Comparison of ENCODE assay signal across 12 mouse cellular contexts in genomic region chr4:45506613-45507012, GRCm38 (mm10). TPM values are rescaled to one million over a fixed set of nuclear protein-coding genes. Genes with fewer than 3 reads are reported as not detected.
DNase-seq lines count a peak whose midpoint lies in the region; ATAC-seq and TF ChIP-seq lines count a peak whose summit lies in the region.
"Had no signal": no experiment of that assay in that cellular context is flagged by ENCODE, and none has a peak within 500 bp of the region (broad histone marks: within the 10 kb centered on the region; RNA-seq: fewer than 3 reads in every experiment).

No protein-coding gene starts in this region.

- TF ChIP-seq CTCF in kidney, adult 2 months (conservative IDR thresholded peaks at IDR 0.05; ENCODE audit: insufficient read depth, insufficient read length, low read depth, low read length): no peak

- H3K4me1 ChIP-seq in forebrain, embryonic 10.5 days: peaks cover 77% of the 10 kb centered on the region
- H3K4me1 ChIP-seq in forebrain, embryonic 15.5 days: peaks cover 57% of the 10 kb centered on the region
- peaks cover 80% of the 10 kb centered on the region for H3K4me1 ChIP-seq in kidney, adult 2 months (ENCODE audit: control insufficient read depth, insufficient read depth, low read length)
- H3K4me1 ChIP-seq in embryonic facial prominence, embryonic 11.5 days (ENCODE audit: control insufficient read depth, insufficient read depth, low read length): peaks cover 29% of the 10 kb centered on the region
- peaks cover 64% of the 10 kb centered on the region for H3K4me1 ChIP-seq in lung, embryonic 16.5 days (replicated peaks; ENCODE audit: control insufficient read depth, insufficient read depth, low read length)
- H3K4me1 ChIP-seq in hindbrain, embryonic 14.5 days (replicated peaks; ENCODE audit: control insufficient read depth, insufficient read depth, low read length): peaks cover 27% of the 10 kb centered on the region

- no peaks in the 10 kb centered on the region; the same call in 1 of the 2 replicates for H3K36me3 ChIP-seq in forebrain, embryonic 10.5 days (replicated peaks)
- no peaks in the 10 kb centered on the region for H3K36me3 ChIP-seq in forebrain, embryonic 15.5 days
- H3K36me3 ChIP-seq in kidney, adult 2 months (ENCODE audit: control insufficient read depth, insufficient read depth, low read length): no peaks in the 10 kb centered on the region
- no peaks in the 10 kb centered on the region for H3K36me3 ChIP-seq in embryonic facial prominence, embryonic 11.5 days (replicated peaks; ENCODE audit: control insufficient read depth, insufficient read depth, low read depth, low read length)
- H3K36me3 ChIP-seq in lung, embryonic 16.5 days (ENCODE audit: control insufficient read depth, insufficient read depth, low read length): no peaks in the 10 kb centered on the region
- H3K36me3 ChIP-seq in hindbrain, embryonic 14.5 days (replicated peaks; ENCODE audit: control insufficient read depth, insufficient read depth): no peaks in the 10 kb centered on the region

- no peaks in the 10 kb centered on the region for H3K9me3 ChIP-seq in forebrain, embryonic 10.5 days
- H3K9me3 ChIP-seq in forebrain, embryonic 15.5 days: no peaks in the 10 kb centered on the region
- H3K9me3 ChIP-seq in embryonic facial prominence, embryonic 11.5 days (replicated peaks; ENCODE audit: control insufficient read depth, low read length): no peaks in the 10 kb centered on the region
- no peaks in the 10 kb centered on the region for H3K9me3 ChIP-seq in lung, embryonic 16.5 days (ENCODE audit: control insufficient read depth, low read length)
- no peaks in the 10 kb centered on the region for H3K9me3 ChIP-seq in hindbrain, embryonic 14.5 days (ENCODE audit: control insufficient read depth, low read length)

- no peak overlapping the region for H3K4me2 ChIP-seq in forebrain, embryonic 15.5 days (replicated peaks)
- H3K4me2 ChIP-seq in embryonic facial prominence, embryonic 11.5 days (ENCODE audit: low read depth, low read length): no peak overlapping the region
- H3K4me2 ChIP-seq in lung, embryonic 16.5 days (ENCODE audit: low read depth, low read length): no peak overlapping the region
- no peak overlapping the region for H3K4me2 ChIP-seq in hindbrain, embryonic 14.5 days (replicated peaks)
- H3K4me2 ChIP-seq: liver, embryonic 11.5 days had no signal

- 61% methylated on average over 5 of the region's 5 CpGs for WGBS in forebrain, embryonic 10.5 days
- 73% methylated on average over 5 of the region's 5 CpGs for WGBS in forebrain, embryonic 15.5 days
- 26% methylated on average over 5 of the region's 5 CpGs for WGBS in kidney, adult 2 months
- WGBS in embryonic facial prominence, embryonic 11.5 days: 48% methylated on average over 5 of the region's 5 CpGs
- WGBS in lung, embryonic 16.5 days: 37% methylated on average over 5 of the region's 5 CpGs
- WGBS in hindbrain, embryonic 14.5 days: 67% methylated on average over 5 of the region's 5 CpGs

- DNase-seq in forebrain, embryonic 10.5 days (ENCODE audit: extremely low spot score, low spot score): no peak
- DNase-seq in kidney, adult 2 months: peak; percentile 73
- no peak for DNase-seq in kidney, postnatal 14 days
- no peak for DNase-seq in embryonic facial prominence, embryonic 11.5 days (ENCODE audit: low spot score)
- no peak for DNase-seq in cerebellum, postnatal 4 days (ENCODE audit: low spot score in 2 of 2)
- no peak for DNase-seq in hindbrain, embryonic 14.5 days (ENCODE audit: low spot score)
- DNase-seq: adrenal gland, postnatal 25 days; cerebellum, adult 11 months; layer of hippocampus, adult 9-11 months had no signal

- no peaks in the 10 kb centered on the region for H3K27me3 ChIP-seq in forebrain, embryonic 10.5 days (ENCODE audit: poor library complexity, severe bottlenecking)
- H3K27me3 ChIP-seq in forebrain, embryonic 15.5 days: no peaks in the 10 kb centered on the region
- no peaks in the 10 kb centered on the region for H3K27me3 ChIP-seq in kidney, adult 2 months (replicated peaks; ENCODE audit: control insufficient read depth, insufficient read depth, low read length)
- H3K27me3 ChIP-seq in embryonic facial prominence, embryonic 11.5 days (ENCODE audit: control insufficient read depth, insufficient read depth, low read length): no peaks in the 10 kb centered on the region
- no peaks in the 10 kb centered on the region for H3K27me3 ChIP-seq in lung, embryonic 16.5 days (ENCODE audit: control insufficient read depth, insufficient read depth, low read depth, low read length)
- H3K27me3 ChIP-seq in hindbrain, embryonic 14.5 days (ENCODE audit: control insufficient read depth, insufficient read depth, low read length): no peaks in the 10 kb centered on the region

- no peak for TF ChIP-seq POLR2A in kidney, adult 2 months (IDR thresholded peaks at IDR 0.05; ENCODE audit: low read depth, low read length)

- peak overlapping the region; percentile 40 for H3K27ac ChIP-seq in forebrain, embryonic 10.5 days
- no peak overlapping the region for H3K27ac ChIP-seq in forebrain, embryonic 15.5 days (replicated peaks)
- peak overlapping the region; percentile 60 for H3K27ac ChIP-seq in kidney, adult 2 months (ENCODE audit: insufficient read depth, low read depth, low read length)
- peak overlapping the region; percentile 28; the same call in 1 of the 2 replicates for H3K27ac ChIP-seq in embryonic facial prominence, embryonic 11.5 days (replicated peaks; ENCODE audit: low read depth, low read length)
- H3K27ac ChIP-seq in lung, embryonic 16.5 days (ENCODE audit: low read length): peak overlapping the region; percentile 81
- H3K27ac ChIP-seq in hindbrain, embryonic 14.5 days: no peak overlapping the region

- no peak overlapping the region for H3K9ac ChIP-seq in forebrain, embryonic 15.5 days (replicated peaks)
- no peak overlapping the region for H3K9ac ChIP-seq in embryonic facial prominence, embryonic 11.5 days (replicated peaks; ENCODE audit: low read length)
- no peak overlapping the region for H3K9ac ChIP-seq in lung, embryonic 16.5 days (ENCODE audit: low read length)
- no peak overlapping the region for H3K9ac ChIP-seq in hindbrain, embryonic 14.5 days

- H3K4me3 ChIP-seq in forebrain, embryonic 10.5 days: no peak overlapping the region
- no peak overlapping the region for H3K4me3 ChIP-seq in forebrain, embryonic 15.5 days
- H3K4me3 ChIP-seq in kidney, adult 2 months (ENCODE audit: insufficient read depth, low read depth, low read length): no peak overlapping the region
- no peak overlapping the region for H3K4me3 ChIP-seq in embryonic facial prominence, embryonic 11.5 days (ENCODE audit: low read depth, low read length)
- no peak overlapping the region for H3K4me3 ChIP-seq in lung, embryonic 16.5 days (ENCODE audit: low read length)
- H3K4me3 ChIP-seq in hindbrain, embryonic 14.5 days (replicated peaks; ENCODE audit: low read length): no peak overlapping the region

- ATAC-seq in forebrain, embryonic 15.5 days (replicated peaks): no peak
- peak; percentile 40; the same call in 1 of the 2 replicates for ATAC-seq in embryonic facial prominence, embryonic 11.5 days (replicated peaks; ENCODE audit: insufficient number of reproducible peaks, low FRiP score, low TSS enrichment, low read depth)
- ATAC-seq in lung, embryonic 16.5 days (ENCODE audit: low read depth): no peak
- no peak for ATAC-seq in hindbrain, embryonic 14.5 days (ENCODE audit: low FRiP score)

RNA-seq across cellular contexts. Expression of gene Shb, which starts 25.7 kb away (rescaled TPM):
- polyA plus RNA-seq in forebrain, embryonic 10.5 days (2016; fragmentation: Nextera tagmentation; extraction: Ambion mirVana): 2.8 and 3.0 TPM in 2 replicates
- 13.1 and 13.3 TPM in 2 replicates for polyA plus RNA-seq in forebrain, embryonic 15.5 days (2015; fragmentation: Nextera tagmentation; extraction: Ambion mirVana)
- 57.1 and 59.4 TPM in 2 replicates for polyA plus RNA-seq in kidney, adult 2 months (2012; rRNA removed)
- 5.8 and 7.5 TPM in 2 replicates for polyA plus RNA-seq in embryonic facial prominence, embryonic 11.5 days (2014; fragmentation: Nextera tagmentation; extraction: Ambion mirVana)
- polyA plus RNA-seq in lung, embryonic 16.5 days (2015; fragmentation: Nextera tagmentation; extraction: Ambion mirVana): 12.4 and 16.1 TPM in 2 replicates
- polyA plus RNA-seq in hindbrain, embryonic 14.5 days (2014; fragmentation: Nextera tagmentation; extraction: Ambion mirVana): 8.7 and 9.9 TPM in 2 replicates

Comparison
In these comparisons a context has a peak if more than half of its experiments do, and no peak if none do; other contexts are left out.
1. H3K27ac ChIP-seq: peak in forebrain, embryonic 10.5 days (single experiment), kidney, adult 2 months (single experiment), embryonic facial prominence, embryonic 11.5 days (single experiment) and lung, embryonic 16.5 days (single experiment); none in forebrain, embryonic 15.5 days (single experiment) and hindbrain, embryonic 14.5 days (single experiment).